Mouse (Mus musculus): ENCODE results near the gene Cd5. TPM values are rescaled to one million over a fixed set of nuclear protein-coding genes. Genes with fewer than 3 reads are reported as not detected.

Gene Cd5
- total RNA-seq, 2 experiments from 2014 or later, result 0.34 to 0.48 TPM

- intact Hi-C loops (cut with DNase I), result no loop called here
- no peak for DNase-seq (ENCODE audit: low spot score)
Observed at GRCm38 (mm10) chr19:10759983-10760831, 21.4 kb upstream of the Cd5 start.

GRCm38 (mm10) chr19:10759525-10759924 lies 20.7 kb upstream of the Cd5 start:
- intact Hi-C loops (cut with DNase I), result no loop called here
- no peak for DNase-seq (ENCODE audit: low spot score)

GRCm38 (mm10) chr19:10758708-10759107 lies 19.9 kb upstream of the Cd5 start:
- intact Hi-C loops (cut with DNase I), result no loop called here
- DNase-seq (ENCODE audit: low spot score), result no peak

GRCm38 (mm10) chr19:10757526-10757925 lies 18.7 kb upstream of the Cd5 start:
- intact Hi-C loops (cut with DNase I), result no loop called here
- no peak for DNase-seq (ENCODE audit: low spot score)

- intact Hi-C loops (cut with DNase I), result no loop called here
- DNase-seq (ENCODE audit: low spot score), result no peak
Observed at GRCm38 (mm10) chr19:10757125-10757524, 18.3 kb upstream of the Cd5 start.

- intact Hi-C loops (cut with DNase I), result no loop called here
- DNase-seq (ENCODE audit: low spot score), result no peak
Observed at GRCm38 (mm10) chr19:10752646-10753045, 13.8 kb upstream of the Cd5 start.

- DNase-seq (ENCODE audit: low spot score), result no peak
- intact Hi-C loops (cut with DNase I), result no loop called here
Observed at GRCm38 (mm10) chr19:10752106-10752505, 13.3 kb upstream of the Cd5 start.

GRCm38 (mm10) chr19:10751607-10752006 lies 12.8 kb upstream of the Cd5 start:
- no peak for DNase-seq (ENCODE audit: low spot score)
- intact Hi-C loops (cut with DNase I), result no loop called here

- no peak for DNase-seq (ENCODE audit: low spot score)
- intact Hi-C loops (cut with DNase I), result no loop called here
Observed at GRCm38 (mm10) chr19:10750161-10750560, 11.4 kb upstream of the Cd5 start.

- intact Hi-C loops (cut with DNase I), result no loop called here
- no peak for DNase-seq (ENCODE audit: low spot score)
Observed at GRCm38 (mm10) chr19:10749295-10749694, 10.5 kb upstream of the Cd5 start.

GRCm38 (mm10) chr19:10748401-10749102 lies 9.8 kb upstream of the Cd5 start:
- intact Hi-C loops (cut with DNase I), result no loop called here
- no peak for DNase-seq (ENCODE audit: low spot score)

GRCm38 (mm10) chr19:10747718-10748117 lies 8.9 kb upstream of the Cd5 start:
- no peak for DNase-seq (ENCODE audit: low spot score)
- intact Hi-C loops (cut with DNase I), result no loop called here

GRCm38 (mm10) chr19:10747182-10747581 lies 8.4 kb upstream of the Cd5 start:
- no peak for DNase-seq (ENCODE audit: low spot score)
- intact Hi-C loops (cut with DNase I), result no loop called here

GRCm38 (mm10) chr19:10742565-10742964 lies 3.8 kb upstream of the Cd5 start:
- intact Hi-C loops (cut with DNase I), result no loop called here
- DNase-seq (ENCODE audit: low spot score), result no peak

GRCm38 (mm10) chr19:10742145-10742544 lies 3.3 kb upstream of the Cd5 start:
- intact Hi-C loops (cut with DNase I), result no loop called here
- no peak for DNase-seq (ENCODE audit: low spot score)

GRCm38 (mm10) chr19:10740641-10741440 lies 2.0 kb upstream of the Cd5 start:
- no peak for DNase-seq (ENCODE audit: low spot score)
- intact Hi-C loops (cut with DNase I), result no loop called here

- no peak for DNase-seq (ENCODE audit: low spot score)
- intact Hi-C loops (cut with DNase I), result no loop called here
Observed at GRCm38 (mm10) chr19:10739916-10740315, 1.1 kb upstream of the Cd5 start.

- intact Hi-C loops (cut with DNase I), result no loop called here
- DNase-seq (ENCODE audit: low spot score), result no peak
Observed at GRCm38 (mm10) chr19:10738038-10738437, 764 bp downstream of the Cd5 start.

GRCm38 (mm10) chr19:10735861-10736260 lies 2.9 kb downstream of the Cd5 start:
- DNase-seq (ENCODE audit: low spot score), result no peak
- intact Hi-C loops (cut with DNase I), result no loop called here

- intact Hi-C loops (cut with DNase I), result no loop called here
- no peak for DNase-seq (ENCODE audit: low spot score)
Observed at GRCm38 (mm10) chr19:10735061-10735460, 3.7 kb downstream of the Cd5 start.

- intact Hi-C loops (cut with DNase I), result no loop called here
- DNase-seq (ENCODE audit: low spot score), result no peak
Observed at GRCm38 (mm10) chr19:10734554-10734953, 4.2 kb downstream of the Cd5 start.
